Mouse (Mus musculus) lung, adult 2 months (tissue): Measurements from ENCODE around the gene Ddx51. TPM values are rescaled to one million over a fixed set of nuclear protein-coding genes. Genes with fewer than 3 reads are reported as not detected.

Experiments used
- DNase-seq: peaks from one replicate; pipeline ENCODE4 v3.0.0; 2022
- H3K4me1 ChIP-seq: fragments of 200-500 bp; 2 replicates; pipeline ENCODE4 v1.6.1; 2011; ENCODE audit warnings: low read length; ENCODE audit not compliant: control insufficient read depth, insufficient read depth
- H3K4me3 ChIP-seq: fragments of 200-500 bp; replicated peaks from 2 replicates; pipeline ENCODE3; 2011; ENCODE audit warnings: low read depth, mild to moderate bottlenecking, control low read depth, low read length; ENCODE audit errors: extremely low read depth
- CTCF ChIP-seq: fragments of 200-500 bp; IDR thresholded peaks from 2 replicates; pipeline ENCODE4 v1.5.1; 2011; ENCODE audit warnings: mild to moderate bottlenecking, low read length, control low read depth; ENCODE audit not compliant: insufficient read depth
- POLR2A ChIP-seq: fragments of 200-500 bp; IDR thresholded peaks from 2 replicates; pipeline ENCODE4 v1.6.1; 2011; ENCODE audit warnings: low read depth, mild to moderate bottlenecking, control low read depth, low read length, borderline replicate concordance; ENCODE audit errors: extremely low read depth
- WGBS: fragments of 180-500 bp; shearing (Covaris S2); methylation state at CpG from one replicate; pipeline ENCODE4 v1.1.7; 2018; 5-methylcytosine and 5-hydroxymethylcytosine counted together
- polyA plus RNA-seq: library from polyadenylated mRNA; depleted of rRNA; stranded (reverse); fragments of >200 nt; gene quantifications from 2 replicates; pipeline ENCODE4 v1.2.3, GENCODE M21; 2012; rRNA removed

Ddx51 gene
- polyA plus RNA-seq, 1 experiment = 19.6 TPM

DNA sequence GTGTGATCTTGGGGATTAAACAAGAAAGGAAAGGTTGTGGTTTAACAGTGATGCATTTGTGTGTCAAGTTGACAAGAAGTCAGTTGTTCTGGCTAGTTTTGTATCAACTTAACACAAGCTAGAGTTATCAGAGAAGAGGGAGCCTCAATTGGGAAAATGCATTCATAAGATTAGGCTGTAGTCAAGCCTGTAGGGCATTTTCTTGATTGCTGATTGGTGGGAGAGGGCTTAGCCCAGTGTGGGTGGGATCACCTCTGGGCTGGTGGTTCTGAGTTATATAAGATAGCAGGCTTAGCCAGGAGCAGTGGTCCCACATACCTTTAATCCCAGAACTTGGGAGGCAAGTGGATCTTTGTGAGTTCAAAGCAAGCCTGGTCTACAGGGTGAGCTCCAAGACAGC is 6.9 kb upstream of the Ddx51 start:
- H3K4me3 ChIP-seq = no peak overlapping the region
- TF ChIP-seq POLR2A (no peak), CTCF (no peak)
- H3K4me1 ChIP-seq = no peaks in the 10 kb centered on the region
- DNase-seq = no peak

DNA sequence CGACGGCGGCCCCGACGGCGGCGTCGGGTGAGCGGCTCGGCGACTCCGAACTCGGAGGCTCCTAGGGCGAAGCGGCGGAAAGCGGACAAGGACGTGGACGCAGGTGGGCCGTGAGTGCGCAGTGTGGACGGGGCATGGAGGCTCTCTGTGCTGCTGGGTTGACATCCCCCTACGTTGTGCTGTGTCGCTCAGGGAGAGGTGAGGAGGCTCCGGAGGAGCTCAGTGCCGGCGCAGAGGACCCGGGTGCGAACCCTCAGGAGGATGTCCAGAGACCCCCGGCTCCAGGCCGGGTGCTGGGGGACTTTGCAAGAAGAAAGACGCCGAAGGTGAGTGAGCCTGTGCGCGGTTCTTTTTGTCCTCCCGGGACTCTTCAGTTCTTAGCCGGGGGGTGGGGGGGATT is 435 bp downstream of the Ddx51 start:
- peaks cover 2% of the 10 kb centered on the region; the same call in 1 of the 2 replicates for H3K4me1 ChIP-seq
- DNase-seq = no peak
- under 1% methylated on average over 37 of the region's 37 CpGs for WGBS
- TF ChIP-seq POLR2A (no peak), CTCF (no peak)
- H3K4me3 ChIP-seq = peak overlapping the region; percentile 98

DNA sequence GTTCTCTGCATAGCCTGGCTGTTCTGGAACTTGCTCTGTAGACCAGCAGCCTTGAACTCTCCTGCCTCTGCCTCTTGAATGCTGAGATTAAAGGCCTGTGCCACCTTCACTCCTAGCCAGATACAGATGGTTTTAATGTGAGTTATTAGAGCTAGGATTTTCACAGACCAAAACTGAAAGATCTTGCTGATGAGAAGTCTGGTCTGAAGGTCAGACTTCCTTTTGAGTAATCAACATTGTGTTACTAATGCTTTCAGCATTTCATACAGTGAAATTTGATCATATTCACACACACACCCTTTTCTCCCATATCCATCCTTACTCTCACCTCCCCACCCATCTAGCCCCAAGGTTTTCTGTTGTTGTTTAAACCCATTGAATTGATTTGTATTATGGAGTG is 6.4 kb downstream of the Ddx51 start:
- no peak overlapping the region for H3K4me3 ChIP-seq
- no peak for DNase-seq
- TF ChIP-seq POLR2A (no peak), CTCF (no peak)
- no peaks in the 10 kb centered on the region for H3K4me1 ChIP-seq

DNA sequence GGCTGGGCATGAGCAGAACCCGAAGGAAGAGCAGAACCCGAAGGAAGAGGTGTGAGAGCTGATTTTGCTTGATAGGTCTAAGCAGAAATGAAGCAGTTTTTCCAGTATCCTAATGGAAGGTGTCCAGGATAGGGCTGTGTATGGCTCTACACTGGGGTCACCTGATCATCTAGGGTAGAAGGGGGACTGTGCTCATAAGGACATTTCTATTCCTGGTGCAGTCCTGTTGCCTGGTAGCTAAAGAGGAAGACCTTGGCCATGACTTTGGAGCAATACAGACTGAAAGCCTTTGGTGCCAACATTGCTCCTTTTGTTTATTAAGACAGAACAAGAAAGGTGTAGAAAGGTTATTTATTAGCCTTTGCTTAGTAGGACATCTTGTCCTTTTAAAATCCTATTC is 10.8 kb downstream of the Ddx51 start:
- no peak overlapping the region for H3K4me3 ChIP-seq
- TF ChIP-seq CTCF (no peak), POLR2A (no peak)
- DNase-seq = no peak
- WGBS = 88% methylated on average over 2 of the region's 2 CpGs
- H3K4me1 ChIP-seq = no peaks in the 10 kb centered on the region

DNA sequence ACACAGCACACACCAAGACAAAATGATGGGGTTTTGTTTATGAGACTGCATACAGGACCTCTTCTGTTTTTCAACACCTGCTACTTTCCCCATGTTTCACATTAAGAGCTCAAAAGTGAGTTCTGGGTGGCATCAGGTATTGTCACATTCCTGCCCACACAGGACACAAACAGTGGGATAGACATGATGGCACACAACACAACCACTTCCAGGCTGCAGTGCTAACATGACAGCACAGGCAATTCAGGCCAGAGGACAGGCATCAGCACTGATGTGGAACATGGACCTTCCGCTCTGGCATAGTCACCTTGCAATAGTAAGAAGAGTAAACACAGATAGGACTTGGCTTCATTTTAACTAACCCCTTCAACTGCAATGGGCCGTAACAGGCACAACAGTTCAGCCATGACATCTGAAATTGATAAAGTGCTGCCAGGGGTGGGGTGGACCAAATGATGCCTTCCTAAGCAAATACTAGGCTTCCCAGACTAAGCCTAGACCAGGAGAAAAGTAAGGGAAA is 11.6 kb downstream of the Ddx51 start:
- no peak for DNase-seq
- Histone ChIP-seq H3K4me3 (no peak overlapping the region), H3K4me1 (no peaks in the 10 kb centered on the region)
- 93% methylated on average over 2 of the region's 2 CpGs for WGBS
- TF ChIP-seq POLR2A (no peak), CTCF (no peak)

DNA sequence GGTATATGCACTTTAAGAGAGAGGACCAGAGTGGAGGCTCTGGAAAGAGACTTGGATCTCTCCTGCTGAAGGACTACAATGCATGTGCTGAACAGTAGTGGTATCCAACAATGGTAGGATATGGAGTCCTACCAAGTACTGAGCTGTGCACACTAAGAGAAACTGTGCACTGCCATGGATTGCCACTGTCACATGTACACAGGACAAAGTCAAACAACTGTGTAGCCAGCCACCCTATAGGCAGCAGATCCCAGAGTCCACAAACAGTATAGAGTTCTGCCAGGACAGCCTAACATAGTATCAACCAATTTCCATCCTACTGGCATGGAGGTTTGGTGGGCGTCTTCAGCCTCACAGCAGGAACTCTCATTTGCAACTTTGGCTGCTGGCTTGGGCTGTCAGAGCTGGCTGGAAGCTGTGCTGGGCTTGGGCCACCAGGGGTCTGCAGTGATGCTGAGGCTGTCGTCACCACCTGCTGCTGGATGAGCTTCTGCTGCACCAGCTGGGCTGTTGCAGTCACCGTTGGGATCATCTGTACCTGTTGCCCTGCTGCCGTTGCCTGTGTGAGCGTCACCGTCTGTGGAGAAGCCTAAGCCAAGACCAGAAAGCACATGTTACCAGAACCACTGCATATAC is 12.4 kb downstream of the Ddx51 start:
- 72% methylated on average over 6 of the region's 6 CpGs for WGBS
- no peak for DNase-seq
- Histone ChIP-seq H3K4me3 (no peak overlapping the region), H3K4me1 (no peaks in the 10 kb centered on the region)
- TF ChIP-seq CTCF = no peak
- TF ChIP-seq POLR2A = no peak

DNA sequence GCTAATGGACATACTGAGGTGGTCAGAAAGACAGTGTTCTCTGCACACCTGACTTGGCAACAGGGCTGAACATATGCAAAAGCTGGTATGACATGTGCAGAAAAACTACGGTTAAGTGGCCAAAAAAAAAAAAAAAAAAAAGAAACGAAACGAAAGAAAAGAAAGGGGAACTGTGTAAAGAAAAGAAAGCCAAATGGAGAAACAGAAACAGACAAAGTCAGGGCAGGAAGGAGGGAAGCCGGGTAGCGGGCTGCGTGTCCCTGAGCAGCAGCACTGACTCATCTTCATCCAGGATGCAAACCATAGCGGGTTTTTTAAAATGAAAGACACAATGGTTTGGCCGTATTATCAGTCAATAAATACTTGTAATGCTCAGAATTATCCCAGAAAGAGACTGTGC is 28.8 kb downstream of the Ddx51 start:
- Histone ChIP-seq H3K4me1 (no peaks in the 10 kb centered on the region), H3K4me3 (no peak overlapping the region)
- no peak for TF ChIP-seq CTCF
- no peak for TF ChIP-seq POLR2A
- WGBS = 83% methylated on average over 8 of the region's 8 CpGs
- no peak for DNase-seq

DNA sequence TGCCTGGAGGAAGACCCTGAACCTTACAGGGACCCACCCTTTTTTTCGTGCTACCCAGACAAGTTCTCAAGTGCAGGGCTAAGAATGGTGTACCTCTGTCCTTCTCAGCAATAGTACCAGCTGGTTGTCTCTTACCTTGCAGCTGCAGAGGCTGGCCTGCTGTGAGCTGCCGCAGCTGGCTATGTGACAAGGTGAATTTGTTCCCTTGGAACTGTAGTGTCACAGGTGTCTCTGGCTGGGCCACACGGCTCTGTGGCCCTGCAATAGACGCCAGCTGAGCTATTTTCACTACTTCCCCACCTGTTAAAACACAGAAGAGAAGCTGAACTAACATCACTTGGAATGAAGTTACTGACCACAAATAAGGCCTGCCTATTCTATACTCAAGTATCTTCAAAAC is 45.4 kb downstream of the Ddx51 start:
- TF ChIP-seq CTCF = no peak
- TF ChIP-seq POLR2A = no peak
- 81% methylated on average over 4 of the region's 4 CpGs for WGBS
- Histone ChIP-seq H3K4me3 (no peak overlapping the region), H3K4me1 (no peaks in the 10 kb centered on the region)
- no peak for DNase-seq

DNA sequence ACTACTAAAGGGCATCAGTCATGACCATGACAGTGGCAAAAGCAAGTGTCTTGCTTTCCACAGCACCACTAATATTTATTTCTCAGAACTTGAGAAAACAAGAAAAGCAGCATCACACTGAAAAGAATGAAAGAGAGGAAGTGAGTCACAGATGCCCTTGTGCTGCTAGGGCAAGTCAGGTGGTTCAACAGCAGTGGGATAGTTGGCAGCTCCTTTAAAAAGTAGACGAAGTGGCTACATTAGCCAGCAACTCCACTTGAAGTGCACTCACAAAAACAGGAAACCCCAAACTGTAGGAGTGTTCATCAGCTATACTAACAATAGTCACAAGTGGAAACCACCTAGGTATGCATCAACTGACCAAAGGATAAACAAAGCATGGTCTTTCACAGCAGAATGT is 50.8 kb downstream of the Ddx51 start:
- 23% methylated on average over 1 of the region's 1 CpGs for WGBS
- no peak for TF ChIP-seq CTCF
- no peak for TF ChIP-seq POLR2A
- H3K4me1 ChIP-seq = no peaks in the 10 kb centered on the region
- no peak overlapping the region for H3K4me3 ChIP-seq
- no peak for DNase-seq

DNA sequence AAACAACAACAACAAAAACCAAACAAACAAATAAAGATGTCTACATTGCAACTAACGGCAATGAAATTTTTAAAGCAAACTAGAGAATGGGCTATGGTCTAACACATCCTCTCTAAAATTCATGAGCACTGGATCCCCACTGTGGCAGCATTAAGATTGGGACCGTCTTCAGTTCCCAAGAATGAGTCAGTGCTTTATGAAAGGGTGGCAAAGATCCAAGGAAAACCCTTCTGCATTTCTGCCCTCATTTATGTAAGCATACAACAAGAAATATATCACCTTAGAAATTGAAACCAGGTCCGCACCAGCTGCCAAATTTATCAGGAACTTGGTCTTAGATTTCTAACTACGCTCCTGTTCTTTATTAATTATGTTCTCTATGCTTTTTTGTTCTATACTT is 56.0 kb downstream of the Ddx51 start:
- Histone ChIP-seq H3K4me3 (no peak overlapping the region), H3K4me1 (no peaks in the 10 kb centered on the region)
- WGBS = 88% methylated on average over 4 of the region's 4 CpGs
- no peak for DNase-seq
- TF ChIP-seq CTCF = no peak
- TF ChIP-seq POLR2A = no peak

Other genes with a start within 250 kb of the Ddx51 start
- gene Fbrsl1, start 204.9 kb upstream of the Ddx51 start, polyA plus RNA-seq = 64.9 and 107 TPM in 2 replicates
- 0.60 and 0.81 TPM in 2 replicates for gene Galnt9, start 109.1 kb upstream of the Ddx51 start, polyA plus RNA-seq
- gene Noc4l, start within 50 bp of the Ddx51 start, polyA plus RNA-seq = 36.0 and 41.5 TPM in 2 replicates
- gene Ep400, start 117.3 kb downstream of the Ddx51 start, polyA plus RNA-seq = 64.0 and 73.7 TPM in 2 replicates
- 11.6 and 15.9 TPM in 2 replicates for gene Pus1, start 127.2 kb downstream of the Ddx51 start, polyA plus RNA-seq
- 50.5 and 64.6 TPM in 2 replicates for gene Ulk1, start 156.6 kb downstream of the Ddx51 start, polyA plus RNA-seq
- 13.5 and 15.5 TPM in 2 replicates for gene Hscb, start 186.3 kb downstream of the Ddx51 start, polyA plus RNA-seq
- gene Chek2, start 186.5 kb downstream of the Ddx51 start, polyA plus RNA-seq = 3.3 and 4.4 TPM in 2 replicates
- gene Ttc28, start 226.4 kb downstream of the Ddx51 start, polyA plus RNA-seq = 14.4 and 16.6 TPM in 2 replicates